Mouse (Mus musculus) layer of hippocampus, postnatal 14 days (tissue): ENCODE results near the gene Mrpl51. TPM values are rescaled to one million over a fixed set of nuclear protein-coding genes. Genes with fewer than 3 reads are reported as not detected.

Experiments
- DNase-seq, 2 experiments: peaks; one replicate each; pipeline ENCODE4 v3.0.0; 2021 to 2022; ENCODE audit warnings: low spot score in 2 of 2, mixed read lengths in 1 of 2
- microRNA-seq, 2 experiments: library from miRNA; unstranded; fragments of <30 nt; microRNA quantifications; one replicate each; pipeline ENCODE4 v1.2.0; 2021
- total RNA-seq, 2 experiments: library from RNA; stranded (reverse); gene quantifications; 2 replicates each; pipeline ENCODE4 v1.2.3; 2021

The Mrpl51 gene
- total RNA-seq, 2 experiments from 2014 or later = 67.7 to 74.4 TPM

DNA sequence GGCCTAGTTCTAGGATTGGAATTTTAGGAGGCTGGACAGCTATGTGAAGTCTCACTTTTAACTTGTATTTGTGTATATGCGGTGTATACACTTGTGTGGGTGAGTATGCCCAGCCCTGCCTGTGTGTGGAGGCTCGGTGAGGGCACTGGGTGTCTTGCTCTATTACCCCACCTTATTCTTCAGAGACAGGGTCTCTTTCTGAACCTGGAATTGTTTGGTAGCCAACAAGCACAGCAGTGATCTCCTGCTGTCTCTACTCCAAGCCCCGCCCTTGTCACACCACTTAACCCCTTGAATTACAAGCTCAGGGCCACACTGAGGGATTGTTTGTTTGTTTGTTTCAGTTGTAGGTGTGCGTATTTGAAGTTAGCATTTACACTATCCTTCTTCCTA lies 40.4 kb downstream of the Mrpl51 start:
- no peak for DNase-seq

GRCm38 (mm10) chr6:125232516-125232915 lies 40.9 kb downstream of the Mrpl51 start:
- DNase-seq = no peak

DNA sequence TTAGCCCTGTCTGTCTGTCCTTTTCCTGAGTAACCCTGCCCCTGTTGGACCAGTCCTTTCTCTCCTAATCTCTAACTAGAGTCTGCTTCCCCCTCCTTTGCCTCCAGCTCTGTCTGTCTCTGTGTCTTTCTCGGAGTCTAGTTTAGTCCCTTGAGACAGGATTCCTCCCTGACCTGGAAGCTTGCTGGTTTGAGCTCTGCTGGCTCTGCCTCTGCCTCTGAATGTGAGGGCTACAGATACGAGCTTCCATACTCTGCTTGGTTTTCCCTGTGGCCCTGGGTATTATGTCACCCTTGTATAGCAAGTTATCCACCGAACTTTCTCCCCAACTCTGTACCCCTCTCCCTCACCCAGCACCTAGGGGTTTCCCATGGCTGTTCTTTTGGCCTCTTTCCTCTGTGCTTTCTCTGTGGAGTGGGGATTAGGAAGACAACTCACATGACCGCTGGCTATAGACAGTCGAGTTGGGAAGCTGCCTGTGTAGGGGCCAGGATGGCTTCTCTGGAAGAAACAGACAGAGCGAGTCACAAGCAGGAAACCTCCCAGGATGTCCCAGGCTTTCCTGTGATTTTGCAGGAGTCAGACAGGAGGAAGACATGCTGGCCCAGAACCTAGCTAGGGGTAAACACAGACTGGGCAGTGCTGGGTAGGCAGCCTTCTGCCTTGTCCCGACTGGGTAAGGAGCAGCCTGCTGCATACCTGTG lies 42.4 kb downstream of the Mrpl51 start:
- DNase-seq = no peak

- no peak for DNase-seq
Observed at GRCm38 (mm10) chr6:125234520-125234828, 42.9 kb downstream of the Mrpl51 start.

- DNase-seq = no peak
Observed at GRCm38 (mm10) chr6:125236341-125236740, 44.7 kb downstream of the Mrpl51 start.

- DNase-seq = no peak
Observed at GRCm38 (mm10) chr6:125236782-125237181, 45.2 kb downstream of the Mrpl51 start, which contains the start of gene Cd27. Cd27 (minus strand) TSS chr6:125237010.

- no peak for DNase-seq
Observed at GRCm38 (mm10) chr6:125237421-125237820, 45.8 kb downstream of the Mrpl51 start.

DNA sequence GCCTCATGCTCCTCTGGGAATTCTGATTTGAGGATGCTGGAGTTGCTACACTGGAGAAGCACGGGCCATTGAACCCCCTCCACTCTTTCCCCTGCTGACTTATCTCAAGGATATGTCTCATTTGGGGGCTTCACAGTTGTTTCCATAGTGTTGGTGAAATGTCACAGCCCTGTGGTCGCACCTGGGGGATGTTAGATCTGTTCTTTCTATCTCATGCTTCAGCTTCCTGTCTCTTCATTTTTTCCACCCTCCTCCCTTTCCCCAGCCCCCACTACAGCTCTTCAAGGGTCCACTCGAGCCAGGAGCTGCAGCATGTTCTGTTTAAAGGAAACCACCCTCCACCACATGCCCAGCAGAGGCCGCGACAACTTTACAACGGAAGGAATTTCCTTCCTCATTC lies 46.8 kb downstream of the Mrpl51 start:
- DNase-seq = no peak

- DNase-seq = no peak
Observed at GRCm38 (mm10) chr6:125239547-125239946, 47.9 kb downstream of the Mrpl51 start.

DNA sequence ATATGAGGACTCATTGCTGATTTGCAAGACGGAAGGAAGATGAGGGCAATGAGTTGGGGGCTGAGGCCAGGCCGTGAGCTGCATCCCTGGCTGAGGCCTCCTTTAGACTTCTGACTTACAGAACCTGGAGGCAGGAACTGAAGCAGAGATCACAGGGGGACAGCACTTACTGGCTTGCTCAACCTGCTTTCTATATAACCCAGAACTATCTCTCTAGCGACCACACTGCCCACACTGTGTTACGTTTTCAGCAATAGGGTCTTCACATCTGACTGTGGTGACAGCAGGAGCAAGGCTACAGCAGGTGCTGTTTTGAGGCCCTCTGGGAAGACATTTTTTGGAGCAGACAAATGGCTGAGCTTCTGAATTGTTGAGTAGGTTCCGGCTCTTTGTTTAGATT lies 49.0 kb downstream of the Mrpl51 start:
- no peak for DNase-seq

DNA sequence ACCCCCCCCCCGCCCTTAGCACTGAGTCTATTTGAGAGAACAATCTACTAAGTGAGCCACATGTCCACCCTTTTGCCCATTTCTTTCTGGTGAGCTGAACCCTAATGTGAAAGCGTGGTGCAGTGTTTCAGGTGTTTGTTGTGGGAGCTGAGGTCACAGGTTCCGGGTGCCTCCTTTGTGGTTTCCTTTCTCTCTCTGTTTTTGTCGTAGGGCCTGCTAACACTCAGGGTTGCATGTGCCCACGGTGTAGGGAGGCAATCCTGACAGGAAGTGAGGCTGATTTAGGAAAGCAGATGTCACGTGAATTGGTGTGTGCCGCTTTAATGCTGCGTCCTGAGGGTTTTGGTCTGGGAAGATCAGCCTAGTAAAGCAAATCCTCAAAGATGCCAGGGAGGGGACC lies 50.0 kb downstream of the Mrpl51 start:
- DNase-seq = no peak

- DNase-seq = no peak
Observed at GRCm38 (mm10) chr6:125244551-125244950, 53.0 kb downstream of the Mrpl51 start.

Small RNAs within 50 kb of the gene (microRNA-seq; reads per million reads assigned to microRNA genes)
- 0.28 to 1.6 reads per million in 2 experiments for gene Mir3098
- gene Mir8113 = 0 reads per million in 2 experiments

Other genes with a start within 250 kb of the Mrpl51 start
- 100 to 1,000 TPM; 125 to 128 TPM for gene Cops7a, start 226.3 kb upstream of the Mrpl51 start, total RNA-seq
- 100 to 1,000 TPM; 119 to 120 TPM for gene Pianp, start 195.1 kb upstream of the Mrpl51 start, total RNA-seq
- 10 to 100 TPM; 41.9 to 49.2 TPM for gene Zfp384, start 182.7 kb upstream of the Mrpl51 start, total RNA-seq
- gene Ing4, start 152.0 kb upstream of the Mrpl51 start, total RNA-seq = 10 to 100 TPM; 62.5 to 62.6 TPM
- 1 to 10 TPM; 6.2 to 8.1 TPM for gene Acrbp, start 142.1 kb upstream of the Mrpl51 start, total RNA-seq
- 1 to 10 TPM in 1 of 2 experiments, under 1 TPM in 1; 0.94 to 1.6 TPM for gene Lpar5, start 123.9 kb upstream of the Mrpl51 start, total RNA-seq
- gene Chd4, start 95.8 kb upstream of the Mrpl51 start, total RNA-seq = 100 to 1,000 TPM; 173 to 193 TPM
- gene Nop2, start 59.9 kb upstream of the Mrpl51 start, total RNA-seq = 10 to 100 TPM; 29.2 to 30.5 TPM
- gene Iffo1, start 46.6 kb upstream of the Mrpl51 start, total RNA-seq = 10 to 100 TPM; 64.7 to 73.2 TPM
- gene Gapdh, start 25.3 kb upstream of the Mrpl51 start, total RNA-seq = 1,000 to 10,000 TPM; 2,098 to 2,176 TPM
- 10 to 100 TPM; 26.8 to 29.8 TPM for gene Ncapd2, start 100 bp upstream of the Mrpl51 start, total RNA-seq
- 10 to 100 TPM; 49.3 to 62.7 TPM for gene Vamp1, start 23.8 kb downstream of the Mrpl51 start, total RNA-seq
- 1 to 10 TPM; 2.9 to 3.1 TPM for gene Tapbpl, start 40.1 kb downstream of the Mrpl51 start, total RNA-seq
- not detected for gene Cd27, start 45.2 kb downstream of the Mrpl51 start, total RNA-seq
- gene Tuba3a, start 94.2 kb downstream of the Mrpl51 start, total RNA-seq = not detected
- gene Ltbr, start 122.1 kb downstream of the Mrpl51 start, total RNA-seq = 10 to 100 TPM in 1 of 2 experiments, 1 to 10 TPM in 1; 9.8 to 13.3 TPM
- gene Scnn1a, start 128.9 kb downstream of the Mrpl51 start, total RNA-seq = 1 to 10 TPM; 2.8 to 4.1 TPM
- gene Tnfrsf1a, start 157.6 kb downstream of the Mrpl51 start, total RNA-seq = 10 to 100 TPM; 12.8 to 15.2 TPM
- not detected for gene Plekhg6, start 189.0 kb downstream of the Mrpl51 start, total RNA-seq